Mouse (Mus musculus): ENCODE measurements around the gene Spaar.

DNA sequence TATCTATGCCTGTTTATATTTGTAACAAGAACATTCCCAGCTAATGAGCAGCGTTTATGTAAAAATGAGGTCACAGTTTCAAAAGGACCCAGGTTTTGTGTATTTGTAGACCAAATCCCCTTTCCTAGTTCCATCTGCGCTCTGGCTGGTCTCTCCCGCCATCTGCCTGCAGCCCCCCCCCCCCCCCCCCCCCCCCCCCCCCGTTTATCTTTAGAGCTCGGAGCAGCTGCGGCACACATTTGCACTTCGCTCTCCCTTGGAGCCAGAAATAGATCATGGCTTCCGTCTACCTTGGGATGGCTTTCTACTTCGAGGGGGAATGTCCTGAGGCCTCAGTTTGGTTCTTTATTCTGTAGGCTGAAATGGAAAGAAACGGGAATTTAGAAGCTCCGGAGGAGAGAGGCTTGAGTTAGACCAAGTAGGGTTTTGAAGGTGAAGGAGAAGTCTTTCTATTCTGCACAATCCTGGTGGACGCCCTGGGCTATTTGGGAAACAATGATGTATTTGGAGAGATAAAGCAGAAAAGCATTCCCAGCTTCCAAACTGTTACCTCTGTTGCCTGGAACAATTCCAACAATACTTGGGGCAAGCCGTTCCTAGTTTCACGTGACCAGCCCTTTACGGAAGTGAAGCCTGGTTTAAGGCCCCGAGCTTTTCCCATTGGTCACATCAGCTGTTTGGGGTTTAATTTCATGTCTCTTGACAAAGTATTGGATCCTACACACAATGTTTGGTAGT lies 9.2 kb upstream of the Spaar start:
- TF ChIP-seq CTCF (IDR thresholded peaks at IDR 0.05; ENCODE audit: low read depth, low read length): no peak
- TF ChIP-seq POLR2A (IDR thresholded peaks at IDR 0.05; ENCODE audit: borderline replicate concordance, low read depth, low read length): no peak
